Mouse (Mus musculus) midbrain, embryonic 14.5 days (tissue): ENCODE measurements at regions not wholly inside any gene's neighbourhood (a gene's known extent, or its start where the extent isn't known, plus 50 kb on each side); places are given as distances from the start of the nearest gene placed in this dataset.
A peak's percentile ranks its signal among the peaks of the same experiment; 100 is the strongest.

ENCODE experiments used
- ATAC-seq: fragments of 200-750 bp; cut with Nextera tagmentation; 2 replicates; pipeline ENCODE4 v1.8.0; 2017; ENCODE audit warnings: moderate number of reproducible peaks, moderate library complexity; ENCODE audit not compliant: low FRiP score, low TSS enrichment
- DNase-seq: peaks from one replicate; pipeline ENCODE4 v3.0.0-alpha.2; 2015
- H3K27ac ChIP-seq: fragments of 300-500 bp; sonication (generic); replicated peaks from 2 replicates; pipeline ENCODE4 v1.5.1; 2014; ENCODE audit warnings: mild to moderate bottlenecking, low read depth, low read length, moderate library complexity
- H3K27me3 ChIP-seq: fragments of 300-500 bp; sonication (generic); 2 replicates; pipeline ENCODE4 v1.6.1; 2014; ENCODE audit warnings: low read length, control low read depth, mixed read lengths; ENCODE audit not compliant: control insufficient read depth, insufficient read depth
- H3K36me3 ChIP-seq: fragments of 300-500 bp; sonication (generic); 2 replicates; pipeline ENCODE4 v1.6.1; 2014; ENCODE audit warnings: low read length, control low read depth; ENCODE audit not compliant: control insufficient read depth, insufficient read depth
- H3K4me1 ChIP-seq: fragments of 300-500 bp; sonication (generic); 2 replicates; pipeline ENCODE4 v1.6.1; 2014; ENCODE audit warnings: mild to moderate bottlenecking, antibody characterized with exemption, low read length, control low read depth; ENCODE audit not compliant: control insufficient read depth, insufficient read depth
- H3K4me2 ChIP-seq: fragments of 300-500 bp; sonication (generic); 2 replicates; pipeline ENCODE4 v1.6.1; 2014; ENCODE audit warnings: mild to moderate bottlenecking, low read length, moderate library complexity
- H3K4me3 ChIP-seq: fragments of 300-500 bp; sonication (generic); replicated peaks from 2 replicates; pipeline ENCODE4 v1.5.1; 2014; ENCODE audit warnings: low read depth, low read length
- H3K9ac ChIP-seq: fragments of 300-500 bp; sonication (generic); replicated peaks from 2 replicates; pipeline ENCODE4 v1.6.1; 2014; ENCODE audit warnings: mild to moderate bottlenecking, low read length, moderate library complexity
- H3K9me3 ChIP-seq: fragments of 300-500 bp; sonication (generic); 2 replicates; pipeline ENCODE4 v1.6.1; 2016; ENCODE audit warnings: low read length, control low read depth, mixed read lengths; ENCODE audit not compliant: control insufficient read depth
- WGBS: fragments of 180-500 bp; shearing (Covaris S2); extraction: QIAGEN DNeasy Blood & Tissue Kit; methylation state at CpG from one replicate; pipeline ENCODE4 v1.1.7; 2014; 5-methylcytosine and 5-hydroxymethylcytosine counted together

- Histone ChIP-seq H3K4me2 (no peak overlapping the region), H3K27me3 (no peaks in the 10 kb centered on the region), H3K9me3 (no peaks in the 10 kb centered on the region), H3K27ac (no peak overlapping the region), H3K4me1 (no peaks in the 10 kb centered on the region), H3K36me3 (no peaks in the 10 kb centered on the region), H3K4me3 (no peak overlapping the region), H3K9ac (no peak overlapping the region)
- DNase-seq (no peak), ATAC-seq (no peak)
- 86% methylated on average over 6 of the region's 6 CpGs for WGBS
Measured at GRCm38 (mm10) chr16:80138963-80139362, 1048.1 kb upstream of the Tmprss15 start.

DNA sequence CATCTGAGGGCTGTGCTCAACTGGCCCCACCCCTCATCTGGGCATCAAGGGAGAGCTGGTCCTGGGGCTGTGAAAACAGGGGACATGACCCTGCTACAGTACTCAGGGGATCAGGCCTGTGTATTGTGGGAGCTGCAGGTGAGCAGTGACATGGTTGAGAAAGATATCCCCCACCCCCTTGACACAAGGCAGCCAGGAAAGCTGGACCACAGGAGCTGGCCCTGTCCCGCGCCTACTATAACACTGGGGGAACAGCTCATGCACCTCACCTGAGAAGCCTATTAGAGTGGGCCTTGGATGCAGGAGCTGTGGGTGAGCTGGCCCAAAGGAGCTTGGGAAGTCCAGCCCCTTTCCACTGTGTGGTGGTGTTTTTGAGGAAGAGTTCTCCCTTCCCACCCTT, 1047.3 kb upstream of the Tmprss15 start:
- H3K27ac ChIP-seq = no peak overlapping the region
- no peaks in the 10 kb centered on the region for H3K27me3 ChIP-seq
- H3K9me3 ChIP-seq = no peaks in the 10 kb centered on the region
- DNase-seq (no peak), ATAC-seq (peak; percentile 24; the same call in 1 of the 2 replicates)
- H3K4me3 ChIP-seq = no peak overlapping the region
- WGBS = 100% methylated on average over 2 of the region's 2 CpGs
- H3K4me1 ChIP-seq = no peaks in the 10 kb centered on the region
- H3K4me2 ChIP-seq = no peak overlapping the region
- no peak overlapping the region for H3K9ac ChIP-seq
- no peaks in the 10 kb centered on the region for H3K36me3 ChIP-seq
